Mouse (Mus musculus): ENCODE results near the gene Fbxl14.
"Not testable (repeated sequence)": the region's sequence is repeated elsewhere in the genome, so short reads cannot be mapped to it uniquely, and the experiment has no call there.

The Fbxl14 gene

DNA sequence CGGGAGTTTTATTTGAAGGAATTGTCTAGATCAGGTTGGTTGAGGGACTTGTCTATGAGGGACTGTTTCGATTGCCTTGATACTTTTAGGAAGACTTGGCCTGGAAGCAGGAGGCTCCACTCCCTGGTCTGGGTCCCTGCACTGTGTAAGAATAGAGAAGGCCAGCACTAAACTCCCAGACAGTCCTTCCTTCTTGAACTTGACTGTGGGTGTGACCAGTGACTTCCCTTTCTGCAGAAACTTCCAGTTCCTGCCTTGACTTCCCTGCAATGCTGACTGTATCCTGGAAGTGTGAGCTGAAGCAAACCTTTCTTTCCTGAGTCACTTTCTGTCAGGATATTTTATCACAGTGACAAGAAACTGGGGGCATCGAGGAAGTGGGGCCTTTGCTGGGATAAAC, 8.7 kb upstream of the Fbxl14 start:
- DNase-seq (ENCODE audit: low spot score in 2 of 2): no peak

DNA sequence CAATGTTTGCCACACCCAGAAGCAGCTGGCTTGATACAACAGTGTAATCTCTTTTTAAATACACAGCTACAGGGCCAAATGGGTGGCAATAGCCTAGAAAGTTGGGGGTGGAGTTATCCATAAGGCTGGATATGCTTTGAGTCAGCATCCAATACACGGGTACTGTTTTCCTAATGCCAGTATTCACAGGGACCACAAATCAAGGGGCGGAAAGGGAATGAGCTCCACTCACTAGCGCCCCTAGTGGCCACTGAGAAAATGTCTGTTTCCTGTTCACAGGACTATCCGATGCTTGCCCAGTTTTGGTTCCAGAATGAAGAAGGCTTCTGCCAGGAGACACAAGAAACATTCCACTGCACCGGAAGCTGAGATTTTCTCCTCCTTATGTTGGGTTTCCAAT, 7.3 kb upstream of the Fbxl14 start:
- no peak for DNase-seq (ENCODE audit: low spot score in 2 of 2)

DNA sequence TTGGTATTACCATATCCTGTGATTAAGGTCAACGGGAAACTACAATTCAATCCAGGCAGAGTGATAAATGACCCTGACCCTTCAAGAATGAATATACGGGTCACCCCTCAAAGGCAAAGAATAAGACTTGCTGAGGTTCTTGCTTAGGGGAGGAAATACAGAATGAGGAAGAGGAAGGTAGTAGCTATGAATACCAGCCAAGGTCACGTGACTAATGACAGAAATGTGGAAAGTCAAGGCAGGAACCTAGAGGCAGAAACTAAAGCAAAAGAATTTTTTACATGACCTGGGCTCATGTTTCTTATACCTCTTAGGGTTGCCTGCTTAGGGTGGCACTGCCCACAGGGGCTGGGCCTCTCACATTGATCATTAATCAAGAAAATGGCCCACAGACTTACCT, 6.8 kb upstream of the Fbxl14 start:
- DNase-seq (ENCODE audit: low spot score in 2 of 2): no peak

DNA sequence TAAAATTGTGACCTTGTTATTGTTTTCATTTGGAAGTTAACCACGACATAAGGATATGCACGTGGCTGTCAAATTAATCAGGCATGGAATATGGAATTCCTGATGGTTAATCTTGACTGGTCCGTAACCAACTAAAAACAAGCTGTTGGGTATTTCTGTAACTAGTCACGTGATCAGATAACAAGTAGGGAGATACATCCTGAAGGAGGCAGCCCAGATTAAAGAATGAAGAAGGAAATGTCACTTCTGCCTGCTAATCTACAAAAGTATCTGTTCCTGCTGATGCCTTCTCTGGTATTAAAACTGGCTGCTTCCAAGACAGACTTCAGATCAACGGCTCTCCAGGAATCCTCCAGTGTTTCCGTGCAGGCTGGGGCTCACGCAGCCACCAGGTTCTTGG, 6.0 kb upstream of the Fbxl14 start:
- no peak for DNase-seq (ENCODE audit: low spot score in 2 of 2)

DNA sequence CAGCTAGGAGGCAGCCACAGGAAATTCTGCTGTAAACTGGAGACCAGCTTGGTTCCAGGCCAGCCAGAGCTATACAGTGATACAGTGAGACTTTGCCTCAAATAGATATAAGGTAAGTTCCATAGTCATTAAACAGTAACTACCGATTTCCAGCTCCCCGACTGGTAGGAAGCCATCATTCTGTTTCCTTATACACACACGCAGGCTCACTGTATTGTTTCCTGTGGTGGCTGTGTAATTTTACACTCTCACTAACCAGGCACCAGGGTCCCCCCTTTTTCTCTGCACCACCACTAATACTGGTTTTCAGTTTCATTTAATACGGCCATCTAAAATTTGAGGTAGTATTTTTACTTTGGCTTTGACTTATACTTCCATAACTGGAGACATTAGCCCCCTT, 5.5 kb upstream of the Fbxl14 start:
- DNase-seq (ENCODE audit: low spot score in 2 of 2): no peak

DNA sequence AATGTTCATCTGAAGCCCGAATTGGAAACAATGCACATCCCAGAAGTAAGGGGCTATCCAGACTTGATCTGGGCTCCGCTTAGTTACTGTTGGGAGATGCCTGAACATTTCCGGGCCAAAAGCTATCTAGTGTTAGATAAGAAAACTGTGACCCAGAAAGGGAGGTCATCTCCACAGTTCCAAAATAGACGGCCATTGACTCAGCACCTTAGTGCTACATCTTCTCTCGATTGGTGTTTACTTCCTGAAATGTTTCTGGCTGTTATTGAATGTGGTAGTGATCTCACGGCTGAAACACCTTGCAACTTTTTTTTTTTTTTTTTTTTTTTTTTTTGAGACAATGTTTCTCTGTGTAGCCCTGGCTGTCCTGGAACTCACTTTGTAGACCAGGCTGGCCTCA, 3.5 kb upstream of the Fbxl14 start:
- DNase-seq (ENCODE audit: low spot score in 2 of 2): no peak

DNA sequence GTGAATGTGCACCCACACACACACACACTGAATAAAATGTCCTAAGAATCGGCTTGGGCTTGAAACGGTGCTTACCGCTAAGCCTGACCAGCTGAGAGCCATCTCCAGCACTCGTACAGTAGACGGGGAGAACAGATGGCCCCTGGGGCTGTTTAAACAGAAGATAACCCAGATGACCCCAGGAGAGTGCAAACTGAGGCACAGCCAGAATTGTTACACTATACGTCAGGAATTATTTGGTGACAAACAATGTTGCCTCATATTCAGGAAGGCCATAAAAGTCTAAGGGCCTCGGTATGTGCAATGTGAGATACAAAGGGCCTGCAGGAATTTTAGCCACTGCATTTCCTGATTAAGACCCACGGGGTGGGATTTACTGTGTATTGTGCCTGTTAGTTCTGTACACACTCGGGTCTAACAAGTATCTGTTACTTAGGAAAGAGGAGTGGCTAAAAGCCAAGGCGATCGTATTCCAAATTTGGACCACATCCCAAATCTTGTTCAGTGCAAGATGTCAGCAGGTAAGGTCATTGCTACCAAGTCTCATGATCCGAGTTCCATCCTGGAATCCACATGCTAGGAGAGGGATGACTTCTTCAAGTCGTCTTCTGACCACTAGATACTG, 1.7 kb upstream of the Fbxl14 start:
- no peak for DNase-seq (ENCODE audit: low spot score in 2 of 2)

DNA sequence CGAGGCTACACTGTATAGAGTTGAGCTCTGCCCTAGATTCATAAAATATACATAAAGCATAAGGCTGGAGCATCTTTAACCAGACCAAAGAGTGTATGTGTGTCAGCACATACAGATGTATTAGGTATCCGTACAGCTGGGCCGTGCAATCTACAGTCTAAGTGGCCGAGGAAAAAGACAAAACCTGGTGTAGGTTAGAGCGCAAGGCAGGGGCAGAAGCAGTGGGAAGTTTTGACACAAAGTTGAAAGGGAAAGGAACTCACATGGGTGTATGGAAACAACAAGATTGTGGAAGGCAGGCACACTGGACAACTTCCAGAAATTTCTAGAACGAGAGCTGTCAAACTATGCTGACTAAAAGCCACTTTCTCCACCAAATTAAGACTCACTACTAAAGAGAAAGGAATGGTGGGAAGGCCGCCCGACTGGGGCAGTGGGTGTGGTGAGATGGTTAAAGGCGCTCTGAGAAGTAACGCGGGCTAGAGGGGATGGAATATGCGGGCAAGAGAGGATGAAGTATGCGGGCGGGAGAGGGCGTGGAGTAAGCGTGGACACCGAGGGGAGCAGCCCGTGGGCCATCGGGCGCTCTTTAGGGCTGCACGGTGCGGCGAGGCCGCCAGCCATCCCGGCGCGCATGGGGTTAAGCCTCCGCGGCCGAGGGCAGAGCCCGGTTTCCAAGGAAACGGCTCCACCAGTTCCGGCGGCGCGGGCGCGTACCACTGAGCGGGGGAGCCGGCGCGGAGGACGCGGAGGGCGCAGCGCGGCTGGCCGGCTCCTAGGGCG, 717 bp upstream of the Fbxl14 start:
- peak; percentile 72 to 79 for DNase-seq (ENCODE audit: low spot score in 2 of 2)

DNA sequence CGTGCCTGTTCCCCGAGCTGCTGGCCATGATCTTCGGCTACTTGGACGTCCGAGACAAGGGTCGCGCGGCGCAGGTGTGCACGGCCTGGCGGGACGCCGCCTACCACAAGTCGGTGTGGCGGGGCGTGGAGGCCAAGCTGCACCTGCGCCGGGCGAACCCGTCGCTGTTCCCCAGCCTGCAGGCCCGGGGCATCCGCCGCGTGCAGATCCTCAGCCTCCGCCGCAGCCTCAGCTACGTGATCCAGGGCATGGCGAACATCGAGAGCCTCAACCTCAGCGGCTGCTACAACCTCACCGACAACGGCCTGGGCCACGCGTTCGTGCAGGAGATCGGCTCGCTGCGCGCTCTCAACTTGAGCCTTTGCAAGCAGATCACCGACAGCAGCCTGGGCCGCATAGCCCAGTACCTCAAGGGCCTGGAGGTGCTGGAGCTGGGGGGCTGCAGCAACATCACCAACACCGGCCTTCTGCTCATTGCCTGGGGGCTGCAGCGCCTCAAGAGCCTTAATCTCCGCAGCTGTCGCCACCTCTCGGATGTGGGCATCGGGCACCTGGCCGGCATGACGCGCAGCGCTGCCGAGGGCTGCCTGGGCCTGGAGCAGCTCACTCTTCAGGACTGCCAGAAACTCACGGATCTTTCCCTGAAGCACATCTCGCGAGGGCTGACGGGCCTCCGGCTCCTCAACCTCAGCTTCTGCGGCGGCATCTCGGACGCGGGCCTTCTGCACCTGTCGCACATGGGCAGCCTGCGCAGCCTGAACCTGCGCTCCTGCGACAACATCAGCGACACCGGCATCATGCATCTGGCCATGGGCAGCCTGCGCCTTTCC, 623 bp downstream of the Fbxl14 start:
- peak; percentile 42 to 66 for DNase-seq (ENCODE audit: low spot score in 2 of 2)

DNA sequence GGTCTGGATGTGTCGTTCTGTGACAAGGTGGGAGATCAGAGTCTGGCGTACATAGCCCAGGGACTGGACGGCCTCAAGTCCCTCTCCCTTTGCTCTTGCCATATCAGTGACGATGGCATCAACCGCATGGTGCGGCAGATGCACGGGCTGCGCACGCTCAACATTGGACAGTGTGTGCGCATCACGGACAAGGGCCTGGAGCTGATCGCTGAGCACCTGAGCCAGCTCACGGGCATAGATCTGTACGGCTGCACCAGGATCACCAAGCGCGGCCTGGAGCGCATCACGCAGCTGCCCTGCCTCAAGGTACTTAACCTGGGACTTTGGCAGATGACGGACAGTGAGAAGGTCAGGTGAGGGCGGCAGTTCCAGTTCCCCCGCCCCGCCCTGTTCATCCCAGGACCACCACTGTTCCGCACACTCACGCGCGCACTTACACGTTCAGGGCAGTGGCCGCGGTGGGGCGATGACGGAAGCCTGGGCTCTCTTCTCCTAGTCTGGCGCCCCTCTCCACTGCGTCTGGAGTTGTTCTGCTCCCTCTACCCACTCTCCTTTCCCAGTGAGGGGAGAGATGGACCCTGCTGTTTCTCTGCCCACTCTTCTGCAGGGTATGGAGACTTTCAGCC, 1.4 kb downstream of the Fbxl14 start:
- no peak for DNase-seq (ENCODE audit: low spot score in 2 of 2)

DNA sequence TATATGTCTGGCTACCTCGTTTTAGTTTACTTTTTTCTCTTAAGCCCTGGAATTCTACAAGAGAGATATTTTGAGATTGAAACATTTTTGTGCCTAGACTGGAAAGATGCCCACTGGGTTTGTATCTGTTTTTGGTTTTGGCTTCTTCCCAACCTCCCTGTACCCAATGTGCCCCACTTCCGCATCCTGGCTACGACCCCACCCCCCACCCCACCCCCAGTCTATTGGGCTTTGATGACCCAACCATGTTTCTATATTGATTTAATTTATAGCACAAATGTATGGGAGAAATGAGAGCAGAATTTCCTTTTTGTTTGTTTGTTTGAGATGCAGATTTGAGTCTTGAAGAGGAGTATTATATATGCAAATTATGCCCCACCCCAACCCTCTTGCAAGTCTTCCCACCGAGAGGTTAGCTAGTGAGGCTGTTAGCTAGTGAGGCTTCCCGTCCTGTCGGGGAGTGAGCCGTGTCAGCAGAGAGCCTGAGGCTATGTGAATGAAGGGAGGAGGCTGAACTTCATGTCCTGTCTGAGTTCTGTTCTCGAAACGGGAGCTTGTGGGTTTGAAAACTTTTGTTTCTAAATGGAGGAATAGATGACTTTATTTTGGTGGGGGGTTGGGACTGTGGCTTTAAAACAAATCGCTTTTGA, 2.4 kb downstream of the Fbxl14 start:
- DNase-seq (ENCODE audit: low spot score in 2 of 2): not testable (repeated sequence)

DNA sequence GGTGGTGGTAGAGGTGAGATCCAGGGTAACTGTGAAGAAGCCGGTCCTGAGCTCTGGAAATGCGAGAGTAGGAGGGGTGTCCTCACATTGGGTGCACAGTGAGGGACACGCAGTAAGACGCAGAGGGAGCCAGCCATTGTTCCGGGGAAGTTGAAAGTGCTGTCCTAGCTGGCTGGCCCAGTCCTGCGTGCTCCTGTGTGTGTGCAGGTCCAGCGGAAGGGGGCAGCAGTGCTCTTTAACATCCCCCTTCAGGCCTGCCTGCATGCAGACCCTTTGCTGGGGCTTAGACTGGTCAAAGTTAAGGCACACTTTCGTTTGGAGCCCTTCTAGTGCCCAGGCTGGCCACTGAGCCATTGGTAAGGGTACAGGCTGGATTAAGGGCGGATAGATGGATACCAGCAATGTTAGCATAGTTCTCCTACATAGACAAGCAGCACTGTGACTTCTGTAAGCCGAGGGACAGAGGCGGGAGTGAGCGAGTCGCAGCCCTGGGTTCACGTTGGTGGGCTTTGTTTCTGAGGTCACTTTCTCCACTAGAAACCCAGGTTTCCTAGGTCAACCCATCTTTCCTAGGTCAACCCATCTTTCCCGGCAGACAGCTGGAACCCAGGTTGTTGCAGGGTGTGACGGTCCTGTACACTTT, 3.6 kb downstream of the Fbxl14 start:
- peak; percentile 18 to 37 for DNase-seq (ENCODE audit: low spot score in 2 of 2)

DNA sequence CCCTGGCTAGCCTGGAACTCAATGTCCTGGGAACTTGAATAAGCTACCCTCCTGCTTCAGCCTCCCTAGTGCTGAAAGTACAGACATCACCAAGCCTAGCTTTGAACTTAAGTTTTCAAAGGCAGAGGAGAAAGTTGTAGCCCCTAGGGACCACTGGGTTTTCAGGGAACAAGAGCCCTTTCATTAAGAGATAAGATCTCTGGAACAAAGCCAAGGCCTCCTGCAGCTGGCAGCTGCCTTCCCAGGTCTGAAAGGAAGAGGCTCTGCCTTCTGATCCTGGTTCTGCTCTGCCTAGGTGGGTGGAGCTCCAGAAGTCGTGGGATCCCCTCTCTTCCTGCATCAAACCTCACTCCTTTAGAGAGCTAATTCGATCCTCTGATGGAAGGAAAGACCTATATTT, 6.0 kb downstream of the Fbxl14 start:
- DNase-seq (ENCODE audit: low spot score in 2 of 2): no peak

DNA sequence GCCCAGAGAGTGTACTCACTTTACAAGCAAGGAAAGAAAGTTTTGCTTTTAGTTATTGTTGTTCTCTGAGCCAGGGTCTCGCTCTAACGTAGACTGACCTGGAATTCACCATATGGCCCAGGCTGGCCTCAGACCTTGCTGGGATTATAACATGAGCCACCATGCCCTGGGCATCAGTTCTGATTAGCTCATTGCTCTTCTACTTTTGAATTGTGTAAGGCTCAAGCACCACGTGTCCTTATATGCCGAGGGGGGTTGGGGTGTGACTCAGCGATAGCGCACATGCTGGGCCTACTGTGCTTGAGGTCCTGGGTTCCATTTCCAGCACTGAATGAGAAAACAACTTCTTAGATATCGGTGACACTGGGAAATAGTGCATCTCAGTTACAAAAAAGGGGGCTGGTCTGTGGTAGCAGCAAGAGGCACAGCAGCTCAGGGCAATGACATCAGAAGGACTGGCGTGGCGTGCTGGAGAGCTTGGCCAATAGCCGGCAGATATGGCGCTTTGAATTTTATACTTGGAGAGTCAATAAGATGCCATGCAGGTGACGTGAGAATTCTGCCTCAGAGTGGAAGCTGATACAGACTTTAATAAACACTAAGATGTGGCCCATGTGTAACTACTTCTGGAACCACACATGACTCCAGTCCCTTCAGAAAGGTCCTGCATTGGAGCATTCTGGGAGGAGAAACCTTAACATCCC, 7.1 kb downstream of the Fbxl14 start:
- no peak for DNase-seq (ENCODE audit: low spot score in 2 of 2)

DNA sequence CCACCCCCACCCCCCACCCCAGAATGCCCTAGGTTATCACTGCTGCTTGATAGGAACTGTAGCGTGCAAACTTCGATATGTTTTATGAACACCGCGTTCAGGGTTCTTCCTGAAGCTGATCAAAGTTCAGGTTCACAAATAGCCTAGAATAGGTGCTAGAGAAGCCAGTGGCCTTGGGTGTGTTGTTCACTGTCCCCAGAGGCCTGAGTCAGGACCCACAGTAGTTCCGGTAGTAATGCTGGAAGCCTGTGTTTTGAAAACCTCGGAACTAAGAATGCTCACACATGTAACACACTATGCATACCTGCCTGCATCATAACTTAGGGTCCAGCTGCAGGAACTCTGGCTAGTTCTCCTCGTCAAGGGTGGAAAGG, 7.6 kb downstream of the Fbxl14 start:
- DNase-seq (ENCODE audit: low spot score in 2 of 2): no peak

DNA sequence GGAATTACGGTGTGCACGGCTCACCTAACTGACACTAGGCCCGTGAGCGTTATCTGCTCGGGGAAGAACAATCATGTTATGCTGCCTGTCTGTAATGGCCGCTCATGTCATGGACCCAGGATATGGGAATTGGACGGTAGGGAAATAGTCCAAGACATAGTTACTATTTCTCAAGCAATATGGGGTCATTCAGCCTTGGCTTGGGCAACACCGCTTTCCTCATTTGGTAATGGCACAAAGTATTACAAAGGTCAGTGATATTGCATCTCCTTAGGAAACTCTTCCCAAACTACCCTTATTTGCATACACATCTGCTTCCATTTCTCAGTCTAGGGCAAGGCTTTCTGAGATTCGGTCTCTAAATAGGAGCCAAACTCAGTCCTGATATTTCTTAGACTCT, 8.2 kb downstream of the Fbxl14 start:
- DNase-seq (ENCODE audit: low spot score in 2 of 2): no peak

DNA sequence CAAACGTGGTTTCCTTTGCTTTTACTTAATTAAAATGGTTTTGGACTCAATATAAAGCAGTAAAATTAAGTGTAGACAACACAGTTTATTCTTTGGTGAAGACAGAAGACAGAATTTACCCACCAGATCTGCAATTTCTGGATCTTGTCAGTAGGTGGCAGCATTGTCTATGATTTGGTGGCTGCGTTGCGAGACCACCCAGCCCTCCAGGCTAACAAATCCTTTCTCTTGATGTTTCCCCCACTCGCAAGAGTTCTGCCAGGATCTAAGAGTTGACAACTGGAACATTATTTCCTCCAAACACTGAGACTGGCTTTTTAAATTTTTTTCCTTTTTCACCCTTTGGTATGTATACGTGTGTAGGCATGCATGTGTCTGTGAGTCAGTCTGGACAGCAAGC, 10.3 kb downstream of the Fbxl14 start:
- peak in 1 of 2 experiments; percentile 34 for DNase-seq (ENCODE audit: low spot score in 2 of 2)

DNA sequence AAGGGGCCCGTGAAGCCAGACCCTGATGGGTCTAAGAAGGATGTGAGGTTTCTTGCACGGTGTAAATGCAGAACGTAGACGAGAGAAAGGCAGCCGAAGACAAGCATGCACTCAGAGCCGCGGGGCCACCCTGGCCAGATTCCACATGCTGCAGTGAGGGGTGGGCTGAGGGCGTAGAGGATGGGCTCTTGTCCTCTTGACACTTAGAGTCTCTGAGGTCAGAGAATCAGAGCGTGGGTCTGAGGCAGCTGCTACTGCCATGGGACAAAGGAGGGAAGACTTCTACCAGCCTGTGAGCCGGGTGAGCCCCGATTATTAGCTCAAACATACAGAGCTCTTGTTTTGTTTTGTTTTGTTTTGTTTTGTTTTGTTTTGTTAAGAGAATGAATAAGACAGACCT, 11.1 kb downstream of the Fbxl14 start:
- DNase-seq (ENCODE audit: low spot score in 2 of 2): no peak

DNA sequence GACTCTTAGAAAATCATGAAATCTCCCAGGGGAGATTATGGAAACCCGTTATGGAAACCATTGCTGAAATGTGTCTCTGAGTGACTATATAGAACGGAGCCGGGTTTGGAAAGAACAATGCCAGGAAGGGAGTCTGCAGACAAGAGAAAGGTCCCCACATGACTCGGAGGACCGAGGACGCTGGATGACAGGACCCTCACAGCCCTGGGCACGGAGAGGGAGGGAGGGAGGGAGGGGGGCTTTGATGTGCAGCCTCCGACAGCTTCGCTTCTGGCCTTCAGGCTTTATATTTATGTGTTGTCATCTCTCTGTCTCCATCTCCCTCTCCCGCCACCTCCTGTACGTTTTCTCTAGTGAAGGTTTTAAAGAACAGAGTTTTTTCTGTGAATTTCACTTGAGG, 11.5 kb downstream of the Fbxl14 start:
- no peak for DNase-seq (ENCODE audit: low spot score in 2 of 2)

DNA sequence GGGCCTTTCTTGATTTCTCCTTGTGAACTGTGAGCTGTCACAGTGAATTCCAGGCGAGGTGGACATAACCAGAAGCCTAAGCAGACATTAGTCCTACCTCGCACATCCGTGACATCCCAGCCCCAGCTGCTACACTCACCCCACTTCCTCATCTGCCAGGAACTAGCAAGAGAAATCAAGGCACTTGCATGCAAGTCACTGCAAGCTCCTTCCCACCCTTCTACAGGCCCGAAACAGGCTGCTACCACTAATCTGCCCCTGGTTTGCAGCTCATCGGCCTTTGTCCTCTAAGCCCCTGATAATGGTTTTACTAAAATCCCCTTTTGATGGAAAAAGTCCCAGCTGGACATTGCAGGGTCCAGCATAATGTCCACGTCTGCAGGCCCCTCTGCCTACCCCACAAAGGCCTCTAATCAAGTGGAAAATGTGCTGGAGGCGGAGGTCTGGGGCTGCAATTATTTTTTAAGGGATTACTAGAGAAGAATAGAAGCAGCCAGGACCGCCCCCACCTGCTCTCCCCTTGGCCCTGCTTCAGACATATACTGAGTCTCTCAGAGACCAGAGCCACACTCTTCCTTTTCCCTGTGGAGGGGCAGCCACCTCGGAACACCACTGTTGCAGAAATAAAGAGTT, 12.6 kb downstream of the Fbxl14 start:
- no peak for DNase-seq (ENCODE audit: low spot score in 2 of 2)
